Mouse (Mus musculus) ES-Bruce4 (cell line): Measurements from ENCODE around the gene Sntb2.

Experiments
- CTCF ChIP-seq: IDR thresholded peaks from one replicate; pipeline ENCODE4 v1.8.1; 2011; ENCODE audit warnings: low read depth, low read length
- EP300 ChIP-seq: IDR thresholded peaks from 2 replicates; pipeline ENCODE4 v1.6.1; 2011; ENCODE audit warnings: low read depth, low read length; ENCODE audit not compliant: insufficient read depth
- POLR2A ChIP-seq: IDR thresholded peaks from one replicate; pipeline ENCODE4 v1.8.1; 2011; ENCODE audit warnings: low read length; ENCODE audit not compliant: insufficient read depth

DNA sequence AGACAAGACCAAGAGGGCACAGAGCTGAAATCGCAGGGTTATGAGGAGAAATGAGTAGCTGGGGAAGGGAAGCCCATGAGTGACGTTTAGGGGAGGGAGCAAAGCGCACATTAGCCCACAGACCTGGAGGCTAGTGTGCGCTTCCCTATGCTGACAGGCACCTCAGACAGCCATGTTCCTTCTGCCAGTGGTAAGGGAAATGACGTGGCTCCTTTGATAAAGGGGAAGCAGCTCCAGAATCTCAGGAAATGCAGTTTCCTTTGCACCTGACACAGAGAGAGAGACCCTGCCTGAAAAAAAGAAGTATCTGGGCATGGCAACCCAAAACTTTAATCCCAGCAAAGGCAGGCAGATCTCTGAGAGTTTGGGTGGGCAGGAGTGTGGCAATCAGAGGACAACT, 94.5 kb downstream of the Sntb2 start:
- TF ChIP-seq CTCF (no peak), POLR2A (no peak), EP300 (no peak)
